Mouse (Mus musculus) adrenal gland, postnatal 10 days (tissue): ENCODE data around the gene Ppa1. TPM values are rescaled to one million over a fixed set of nuclear protein-coding genes. Genes with fewer than 3 reads are reported as not detected.
"Not testable (repeated sequence)": the region's sequence is repeated elsewhere in the genome, so short reads cannot be mapped to it uniquely, and the experiment has no call there.

Experiments
- DNase-seq: peaks from one replicate; pipeline ENCODE4 v3.0.0; 2021; ENCODE audit warnings: mixed read lengths
- long read RNA-seq, 2 experiments: library from polyadenylated mRNA; stranded (forward); transcript quantifications; one replicate each; pipeline ENCODE4 v2.0.0; 2021
- total RNA-seq, 2 experiments: library from RNA; stranded (reverse); gene quantifications; 2 replicates each; pipeline ENCODE4 v1.2.3; 2021

Ppa1 gene
- 100 to 1,000 TPM; 110 to 122 TPM for total RNA-seq
- long read RNA-seq, experiment 1, transcript Ppa1-201 (11 exons, 1,364 nt): major isoform, 190 of 256 reads
- long read RNA-seq, experiment 1, partial matches to known transcripts: 64 of 256 reads
- long read RNA-seq, experiment 1, other reads (novel, unspliced or antisense): 2 of 256 reads
- long read RNA-seq, experiment 2, transcript Ppa1-201 (11 exons, 1,364 nt): major isoform, 96 of 102 reads
- long read RNA-seq, experiment 2, partial matches to known transcripts: 4 of 102 reads
- long read RNA-seq, experiment 2, other reads (novel, unspliced or antisense): 2 of 102 reads

GRCm38 (mm10) chr10:61647790-61648736 lies at the start of gene Ppa1:
TSS of gene Ppa1 (plus strand) at chr10:61648552.
- peak; percentile 94 for DNase-seq

- DNase-seq: no peak
Observed at GRCm38 (mm10) chr10:61599556-61600114, 48.7 kb upstream of the Ppa1 start.

- DNase-seq: peak; percentile 80
Observed at GRCm38 (mm10) chr10:61602283-61603033, 45.9 kb upstream of the Ppa1 start.

GRCm38 (mm10) chr10:61604376-61605065 lies 43.8 kb upstream of the Ppa1 start:
- no peak for DNase-seq

- DNase-seq: not testable (repeated sequence)
Observed at GRCm38 (mm10) chr10:61605381-61605780, 43.0 kb upstream of the Ppa1 start.

GRCm38 (mm10) chr10:61605851-61606250 lies 42.5 kb upstream of the Ppa1 start:
- DNase-seq: peak; percentile 81

GRCm38 (mm10) chr10:61608233-61608632 lies 40.1 kb upstream of the Ppa1 start:
- no peak for DNase-seq

GRCm38 (mm10) chr10:61610650-61611235 lies 37.6 kb upstream of the Ppa1 start:
- DNase-seq: peak; percentile 69

GRCm38 (mm10) chr10:61614311-61614710 lies 34.0 kb upstream of the Ppa1 start:
- no peak for DNase-seq

- no peak for DNase-seq
Observed at GRCm38 (mm10) chr10:61618528-61618927, 29.8 kb upstream of the Ppa1 start.

- no peak for DNase-seq
Observed at GRCm38 (mm10) chr10:61621681-61622080, 26.7 kb upstream of the Ppa1 start.

- DNase-seq: not testable (repeated sequence)
Observed at GRCm38 (mm10) chr10:61623874-61624273, 24.5 kb upstream of the Ppa1 start.

- no peak for DNase-seq
Observed at GRCm38 (mm10) chr10:61624771-61625170, 23.6 kb upstream of the Ppa1 start.

GRCm38 (mm10) chr10:61625381-61626257 lies 22.7 kb upstream of the Ppa1 start:
- DNase-seq: peak; percentile 49

GRCm38 (mm10) chr10:61626551-61626950 lies 21.8 kb upstream of the Ppa1 start:
- DNase-seq: peak; percentile 71

GRCm38 (mm10) chr10:61627195-61627937 lies 21.0 kb upstream of the Ppa1 start:
- DNase-seq: peak; percentile 46

GRCm38 (mm10) chr10:61627938-61628250 lies 20.5 kb upstream of the Ppa1 start:
- DNase-seq: peak; percentile 51

GRCm38 (mm10) chr10:61632445-61632844 lies 15.9 kb upstream of the Ppa1 start:
- no peak for DNase-seq

GRCm38 (mm10) chr10:61637055-61637454 lies 11.3 kb upstream of the Ppa1 start:
- DNase-seq: no peak
